Mouse (Mus musculus): ENCODE measurements around the gene Alg12. TPM values are rescaled to one million over a fixed set of nuclear protein-coding genes. Genes with fewer than 3 reads are reported as not detected.
A peak's percentile ranks its signal among the peaks of the same experiment; 100 is the strongest.

Gene Alg12
- total RNA-seq, 2 experiments from 2014 or later, result 10.3 to 18.2 TPM

GRCm38 (mm10) chr15:88854969-88855830, 36.1 kb upstream of the Alg12 start:
- peak; percentile 85 for ATAC-seq (replicated peaks; ENCODE audit: poor library complexity)

- no peak for ATAC-seq (replicated peaks; ENCODE audit: poor library complexity)
Measured at GRCm38 (mm10) chr15:88854119-88854968, 35.2 kb upstream of the Alg12 start.

DNA sequence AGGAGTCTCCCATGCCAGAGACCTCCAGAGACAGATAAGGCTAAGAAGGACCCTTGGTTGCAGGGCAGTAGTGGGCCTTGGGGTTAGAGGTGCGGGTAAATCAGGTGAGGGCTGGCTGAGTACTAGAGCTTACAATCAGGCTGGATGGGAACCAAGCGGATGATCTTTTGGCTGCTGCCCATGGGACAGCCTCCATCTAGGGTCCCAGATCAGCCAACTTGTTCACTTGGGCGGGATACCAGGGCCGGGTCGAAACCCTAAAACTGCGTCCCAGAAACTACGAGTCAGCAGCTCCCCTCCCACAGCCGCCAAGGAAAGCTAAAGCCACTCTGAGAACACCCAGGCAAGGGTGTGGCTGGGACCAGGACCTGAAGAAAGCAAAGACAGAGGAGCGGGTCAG, 34.0 kb upstream of the Alg12 start:
- no peak for ATAC-seq (replicated peaks; ENCODE audit: poor library complexity)

- ATAC-seq (replicated peaks; ENCODE audit: poor library complexity), result no peak
Measured at GRCm38 (mm10) chr15:88851507-88852149, 32.5 kb upstream of the Alg12 start.

- ATAC-seq (replicated peaks; ENCODE audit: poor library complexity), result no peak
Measured at GRCm38 (mm10) chr15:88851076-88851475, 32.0 kb upstream of the Alg12 start.

- no peak for ATAC-seq (replicated peaks; ENCODE audit: poor library complexity)
Measured at GRCm38 (mm10) chr15:88850146-88850826, 31.2 kb upstream of the Alg12 start.

- no peak for ATAC-seq (replicated peaks; ENCODE audit: poor library complexity)
Measured at GRCm38 (mm10) chr15:88849621-88850020, 30.5 kb upstream of the Alg12 start.

GRCm38 (mm10) chr15:88848661-88849060, 29.5 kb upstream of the Alg12 start:
- ATAC-seq (replicated peaks; ENCODE audit: poor library complexity), result no peak

GRCm38 (mm10) chr15:88844966-88845365, 25.8 kb upstream of the Alg12 start:
- no peak for ATAC-seq (replicated peaks; ENCODE audit: poor library complexity)

DNA sequence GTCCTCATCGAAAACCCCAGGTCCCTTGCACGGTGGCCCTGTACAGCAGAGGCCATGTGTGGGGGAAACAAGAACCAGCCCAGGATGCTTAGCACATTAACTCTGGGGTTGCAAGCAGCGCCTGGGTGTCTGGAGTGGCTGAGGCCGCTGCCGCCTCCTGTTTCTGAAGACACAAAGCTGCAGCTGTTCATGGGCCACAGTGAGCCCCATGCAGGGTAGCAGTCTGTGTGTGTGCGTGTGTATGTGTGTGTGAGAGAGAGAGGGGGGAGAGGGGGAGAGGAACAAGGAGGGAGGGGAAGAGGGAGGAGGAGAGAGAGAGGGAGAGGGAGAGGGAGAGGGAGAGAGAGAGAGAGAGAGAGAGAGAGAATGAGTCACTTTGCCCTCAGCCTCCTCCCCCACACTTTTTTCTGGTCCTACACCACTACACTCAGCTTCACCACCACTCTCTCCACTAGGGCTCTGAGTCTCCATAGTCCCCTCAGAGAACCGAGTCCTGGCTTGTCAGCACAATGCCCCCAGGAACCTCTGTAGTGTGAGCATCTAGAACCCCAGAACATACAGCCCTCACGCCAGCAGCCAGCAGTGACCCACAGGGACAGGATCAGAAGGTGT, 24.5 kb upstream of the Alg12 start:
- ATAC-seq (replicated peaks; ENCODE audit: poor library complexity), result 0 out of 2 replicates have a peak, but pooled peaks have one; percentile 18

DNA sequence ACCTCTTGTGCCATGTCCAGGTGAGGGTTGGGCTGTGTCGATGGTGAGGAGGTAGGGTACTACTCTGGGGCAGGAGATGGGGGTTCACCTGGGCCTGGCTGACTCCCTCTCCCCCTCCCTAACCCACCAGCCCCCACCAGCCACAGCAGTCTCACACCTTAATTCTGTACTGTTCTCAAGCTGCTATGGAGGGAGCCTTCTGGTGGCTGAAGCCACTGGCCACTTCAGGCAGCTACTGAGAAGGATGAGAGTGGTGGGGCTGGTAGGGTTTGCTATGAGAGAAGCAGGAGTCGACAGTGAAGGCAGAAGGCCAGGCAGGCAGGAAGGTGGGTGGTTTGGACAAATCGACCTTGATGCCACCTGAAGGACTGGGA, 23.2 kb upstream of the Alg12 start:
- no peak for ATAC-seq (replicated peaks; ENCODE audit: poor library complexity)

- no peak for ATAC-seq (replicated peaks; ENCODE audit: poor library complexity)
Measured at GRCm38 (mm10) chr15:88841580-88842299, 22.6 kb upstream of the Alg12 start.

DNA sequence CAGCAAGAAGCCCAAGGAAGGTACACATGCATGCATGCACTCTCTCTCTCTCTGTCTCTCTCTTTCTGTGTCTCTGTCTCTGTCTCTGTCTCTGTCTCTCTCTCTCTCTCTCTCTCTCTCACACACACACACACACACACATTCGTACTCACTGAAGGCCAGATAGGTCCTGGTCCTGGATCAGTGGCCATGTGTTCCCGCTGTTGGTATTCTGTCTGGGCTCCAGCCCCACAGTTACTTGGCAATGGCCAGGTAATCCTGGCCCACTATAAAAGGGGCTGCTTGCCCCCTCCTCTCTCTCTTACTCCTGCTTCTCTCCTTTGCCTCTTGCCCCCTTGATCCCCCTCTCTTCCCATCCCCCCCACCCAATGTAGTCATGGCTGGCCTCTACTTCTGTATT, 22.0 kb upstream of the Alg12 start:
- no peak for ATAC-seq (replicated peaks; ENCODE audit: poor library complexity)

GRCm38 (mm10) chr15:88840126-88840525, 21.0 kb upstream of the Alg12 start:
- no peak for ATAC-seq (replicated peaks; ENCODE audit: poor library complexity)

- no peak for ATAC-seq (replicated peaks; ENCODE audit: poor library complexity)
Measured at GRCm38 (mm10) chr15:88839271-88839670, 20.2 kb upstream of the Alg12 start.

GRCm38 (mm10) chr15:88837977-88838376, 18.9 kb upstream of the Alg12 start:
- ATAC-seq (replicated peaks; ENCODE audit: poor library complexity), result no peak

- ATAC-seq (replicated peaks; ENCODE audit: poor library complexity), result peak; percentile 77
Measured at GRCm38 (mm10) chr15:88837199-88837932, 18.2 kb upstream of the Alg12 start.

- no peak for ATAC-seq (replicated peaks; ENCODE audit: poor library complexity)
Measured at GRCm38 (mm10) chr15:88836571-88836970, 17.5 kb upstream of the Alg12 start.

- ATAC-seq (replicated peaks; ENCODE audit: poor library complexity), result no peak
Measured at GRCm38 (mm10) chr15:88836031-88836430, 16.9 kb upstream of the Alg12 start.
